9 mouse cellular contexts compared by ENCODE assay signal in genomic region chr1:126484664-126485087, GRCm38 (mm10).
DNase-seq lines count a peak whose midpoint lies in the region; ATAC-seq and TF ChIP-seq lines count a peak whose summit lies in the region.
"Had no signal": no experiment of that assay in that cellular context is flagged by ENCODE, and none has a peak within 500 bp of the region (broad histone marks: within the 10 kb centered on the region; RNA-seq: fewer than 3 reads in every experiment).

No protein-coding gene starts in this region.

- no peak overlapping the region for H3K4me3 ChIP-seq in hindbrain, embryonic 15.5 days
- H3K4me3 ChIP-seq in hindbrain, embryonic 10.5 days = no peak overlapping the region
- H3K4me3 ChIP-seq in midbrain, postnatal 0 days (ENCODE audit: low read depth, low read length) = no peak overlapping the region
- H3K4me3 ChIP-seq: limb, embryonic 15.5 days had no signal

- 55% methylated on average over 6 of the region's 6 CpGs for WGBS in hindbrain, embryonic 15.5 days
- WGBS in hindbrain, embryonic 10.5 days = 92% methylated on average over 6 of the region's 6 CpGs
- 77% methylated on average over 6 of the region's 6 CpGs for WGBS in midbrain, postnatal 0 days

- peak; percentile 74; the same call in 1 of the 2 replicates for ATAC-seq in hindbrain, embryonic 15.5 days (ENCODE audit: low FRiP score, low read depth)
- ATAC-seq in midbrain, postnatal 0 days (ENCODE audit: low FRiP score) = no peak

- DNase-seq in hindbrain, embryonic 10.5 days (ENCODE audit: low spot score) = no peak
- peak; percentile 22 for DNase-seq in 3134 (ENCODE audit: extremely low read depth, insufficient read length, low spot score)
- peak; percentile 93 for DNase-seq in adrenal gland, adult 8-10 months
- peak; percentile 81 to 88 for DNase-seq in heart, postnatal 10 days
- peak; percentile 60 for DNase-seq in midbrain, postnatal 0 days (ENCODE audit: low spot score)
- DNase-seq in spleen, adult 18-20 months = no peak
- DNase-seq in right cerebral cortex, postnatal 25 days = no peak

- no peaks in the 10 kb centered on the region for H3K27me3 ChIP-seq in hindbrain, embryonic 15.5 days
- H3K27me3 ChIP-seq in hindbrain, embryonic 10.5 days (ENCODE audit: insufficient read depth, poor library complexity, severe bottlenecking) = no peaks in the 10 kb centered on the region
- H3K27me3 ChIP-seq in midbrain, postnatal 0 days (ENCODE audit: insufficient read depth, low read length) = no peaks in the 10 kb centered on the region

- TF ChIP-seq CTCF in midbrain, postnatal 0 days (IDR thresholded peaks at IDR 0.05) = no peak

- no peak overlapping the region for H3K4me2 ChIP-seq in hindbrain, embryonic 15.5 days
- no peak overlapping the region for H3K4me2 ChIP-seq in midbrain, postnatal 0 days (ENCODE audit: low read depth, low read length, poor library complexity, severe bottlenecking)
- H3K4me2 ChIP-seq: limb, embryonic 15.5 days had no signal

- no peaks in the 10 kb centered on the region for H3K9me3 ChIP-seq in hindbrain, embryonic 15.5 days
- H3K9me3 ChIP-seq in hindbrain, embryonic 10.5 days = no peaks in the 10 kb centered on the region
- no peaks in the 10 kb centered on the region for H3K9me3 ChIP-seq in midbrain, postnatal 0 days (ENCODE audit: low read length)
- H3K9me3 ChIP-seq: limb, embryonic 15.5 days had no signal

- H3K27ac ChIP-seq in hindbrain, embryonic 15.5 days (replicated peaks) = no peak overlapping the region
- H3K27ac ChIP-seq in hindbrain, embryonic 10.5 days = no peak overlapping the region
- H3K27ac ChIP-seq in midbrain, postnatal 0 days (ENCODE audit: low read depth, low read length) = no peak overlapping the region
- H3K27ac ChIP-seq: limb, embryonic 15.5 days had no signal

- H3K9ac ChIP-seq in hindbrain, embryonic 15.5 days = no peak overlapping the region
- no peak overlapping the region for H3K9ac ChIP-seq in midbrain, postnatal 0 days (replicated peaks; ENCODE audit: low read length, poor library complexity, severe bottlenecking)
- H3K9ac ChIP-seq: limb, embryonic 15.5 days had no signal

- H3K36me3 ChIP-seq in hindbrain, embryonic 15.5 days = no peaks in the 10 kb centered on the region
- no peaks in the 10 kb centered on the region for H3K36me3 ChIP-seq in hindbrain, embryonic 10.5 days
- H3K36me3 ChIP-seq in midbrain, postnatal 0 days (ENCODE audit: insufficient read depth, low read length) = no peaks in the 10 kb centered on the region
- H3K36me3 ChIP-seq: limb, embryonic 15.5 days had no signal

- H3K4me1 ChIP-seq in hindbrain, embryonic 15.5 days (replicated peaks) = peaks cover 8% of the 10 kb centered on the region
- H3K4me1 ChIP-seq in hindbrain, embryonic 10.5 days (replicated peaks) = 0 out of 2 replicates have a peak, but pooled peaks cover under 1% of the 10 kb centered on the region
- peaks cover under 1% of the 10 kb centered on the region; the same call in 1 of the 2 replicates for H3K4me1 ChIP-seq in midbrain, postnatal 0 days (ENCODE audit: insufficient read depth, low read length)
- H3K4me1 ChIP-seq: limb, embryonic 15.5 days had no signal

- intact Hi-C loops in heart, postnatal 10 days (cut with DNase I) = no loop called here

Comparison
In these comparisons a context has a peak if more than half of its experiments do, and no peak if none do; other contexts are left out.
1. DNase-seq: peak in 3134 (single experiment), adrenal gland, adult 8-10 months (single experiment), heart, postnatal 10 days (2 of 2) and midbrain, postnatal 0 days (single experiment); none in hindbrain, embryonic 10.5 days (single experiment), spleen, adult 18-20 months (0 of 2) and right cerebral cortex, postnatal 25 days (single experiment).